Mouse (Mus musculus) MEL (cell line): ENCODE data around the gene Ssh2. TPM values are rescaled to one million over a fixed set of nuclear protein-coding genes. Genes with fewer than 3 reads are reported as not detected.
"Not testable (repeated sequence)": the region's sequence is repeated elsewhere in the genome, so short reads cannot be mapped to it uniquely, and the experiment has no call there.

Source experiments
- DNase-seq: peaks from one replicate; pipeline ENCODE4 v3.0.0; 2011; ENCODE audit warnings: low read depth, low spot score
- H3K27ac ChIP-seq: 2 replicates; pipeline ENCODE4 v1.5.1; 2012; ENCODE audit warnings: low read depth, mild to moderate bottlenecking, control low read depth, low read length, moderate library complexity; ENCODE audit not compliant: control insufficient read depth
- H3K27me3 ChIP-seq, 2 experiments: fragments of 150-350 bp in 1 of 2; sonication (generic) in 1 of 2; 2 replicates each; pipeline ENCODE4 v1.6.1; 2012; ENCODE audit warnings: low read length in 2 of 2, mild to moderate bottlenecking in 2 of 2, improper control_type of control experiment in 1 of 2, moderate library complexity in 1 of 2; ENCODE audit not compliant: insufficient read depth in 2 of 2, control insufficient read depth in 1 of 2
- H3K36me3 ChIP-seq, 2 experiments: 2 replicates each; pipeline ENCODE4 v1.6.1; 2012 to 2014; ENCODE audit warnings: low read length in 2 of 2, improper control_type of control experiment in 1 of 2, inconsistent platforms in 1 of 2, mild to moderate bottlenecking in 1 of 2; ENCODE audit not compliant: insufficient read depth in 2 of 2, control insufficient read depth in 1 of 2
- H3K4me1 ChIP-seq, 2 experiments: fragments of 150-350 bp in 1 of 2; sonication (generic) in 1 of 2; 2 replicates each; pipeline ENCODE4 v1.6.1; 2012; ENCODE audit warnings: low read length in 2 of 2, improper control_type of control experiment in 1 of 2, mild to moderate bottlenecking in 1 of 2; ENCODE audit not compliant: insufficient read depth in 2 of 2, control insufficient read depth in 1 of 2
- H3K4me3 ChIP-seq, 2 experiments: fragments of 150-350 bp in 1 of 2; sonication (generic) in 1 of 2; 2 replicates each; pipeline ENCODE4 v1.5.1; 2012; ENCODE audit warnings: low read depth in 2 of 2, low read length in 2 of 2, mild to moderate bottlenecking in 2 of 2, moderate library complexity in 2 of 2, control low read depth in 1 of 2, improper control_type of control experiment in 1 of 2; ENCODE audit not compliant: control insufficient read depth in 1 of 2, insufficient read depth in 1 of 2
- H3K79me2 ChIP-seq: 2 replicates; pipeline ENCODE4 v1.6.1; 2012; ENCODE audit warnings: mild to moderate bottlenecking, low read length, moderate library complexity; ENCODE audit not compliant: control insufficient read depth, poor library complexity, insufficient read depth
- H3K9ac ChIP-seq: 2 replicates; pipeline ENCODE4 v1.6.1; 2012; ENCODE audit warnings: low read depth, mild to moderate bottlenecking, control low read depth, low read length, moderate library complexity; ENCODE audit not compliant: control insufficient read depth, poor library complexity, severe bottlenecking
- H3K9me3 ChIP-seq: fragments of 150-350 bp; sonication (generic); replicated peaks from 2 replicates; pipeline ENCODE4 v1.6.1; 2012; ENCODE audit warnings: mild to moderate bottlenecking, low read length, improper control_type of control experiment, moderate library complexity; ENCODE audit not compliant: insufficient read depth
- CHD1 ChIP-seq: IDR thresholded peaks from 2 replicates; pipeline ENCODE4 v1.6.1; 2012; ENCODE audit warnings: low read depth, mild to moderate bottlenecking, inconsistent platforms, low read length, improper control_type of control experiment
- EP300 ChIP-seq, 2 experiments: IDR thresholded peaks; 2 replicates each; pipeline ENCODE4 v1.6.1; 2011; ENCODE audit warnings: improper control_type of control experiment in 2 of 2, low read length in 2 of 2, low read depth in 1 of 2, mild to moderate bottlenecking in 1 of 2
- ETS1 ChIP-seq: IDR thresholded peaks from 2 replicates; pipeline ENCODE4 v1.6.1; 2012; ENCODE audit warnings: low read depth, mild to moderate bottlenecking, inconsistent platforms, low read length, improper control_type of control experiment, moderate library complexity
- GATA1 ChIP-seq: IDR thresholded peaks from 2 replicates; pipeline ENCODE4 v1.6.1; 2011; ENCODE audit warnings: low read depth, low read length, improper control_type of control experiment
- KAT2A ChIP-seq: conservative IDR thresholded peaks from 2 replicates; pipeline ENCODE4 v1.6.1; 2012; ENCODE audit warnings: low read depth, low read length, improper control_type of control experiment, inconsistent platforms
- MAFK ChIP-seq: IDR thresholded peaks from 2 replicates; pipeline ENCODE4 v1.6.1; 2011; ENCODE audit warnings: low read depth, mild to moderate bottlenecking, low read length, improper control_type of control experiment, borderline replicate concordance
- MAX ChIP-seq: IDR thresholded peaks from 2 replicates; pipeline ENCODE4 v1.6.1; 2011; ENCODE audit warnings: low read length, improper control_type of control experiment
- POLR2A ChIP-seq, 2 experiments: IDR thresholded peaks; 2 replicates each; pipeline ENCODE4 v1.6.1; 2011 to 2012; ENCODE audit warnings: low read length in 2 of 2, mild to moderate bottlenecking in 2 of 2, control low read depth in 1 of 2, improper control_type of control experiment in 1 of 2, low read depth in 1 of 2, moderate library complexity in 1 of 2; ENCODE audit not compliant: control insufficient read depth in 1 of 2, insufficient read depth in 1 of 2, poor library complexity in 1 of 2
- POLR2AphosphoS2 ChIP-seq: IDR thresholded peaks from 2 replicates; pipeline ENCODE4 v1.6.1; 2011; ENCODE audit warnings: low read length, improper control_type of control experiment
- TCF12 ChIP-seq: IDR thresholded peaks from 2 replicates; pipeline ENCODE4 v1.6.1; 2014; ENCODE audit warnings: low read depth, mild to moderate bottlenecking, inconsistent platforms, low read length, improper control_type of control experiment, moderate library complexity
- ZMIZ1 ChIP-seq: IDR thresholded peaks from 2 replicates; pipeline ENCODE4 v1.6.1; 2012; ENCODE audit warnings: low read depth, mild to moderate bottlenecking, inconsistent platforms, low read length, improper control_type of control experiment, moderate library complexity
- polyA plus RNA-seq, 2 experiments: library from polyadenylated mRNA; stranded (reverse) in 1 of 2; unstranded in 1 of 2; fragments of >175 nt in 1 of 2; fragments of >200 nt in 1 of 2; gene quantifications; 2 replicates each; pipeline versions ENCODE4 v1.2.1 to v1.2.4; 2012; ENCODE audit warnings: low replicate concordance in 2 of 2, low read depth in 1 of 2; ENCODE audit not compliant: insufficient read length in 2 of 2, insufficient read depth in 1 of 2, missing spikeins in 1 of 2
- total RNA-seq: library from RNA; depleted of rRNA; stranded (reverse); fragments of 300-350 nt; gene quantifications from 2 replicates; pipeline ENCODE4 v1.2.3, GENCODE M21; 2012

Ssh2 gene
- total and polyA plus RNA-seq, 3 experiments, result 6.3 to 29.2 (median 16.5) TPM

DNA sequence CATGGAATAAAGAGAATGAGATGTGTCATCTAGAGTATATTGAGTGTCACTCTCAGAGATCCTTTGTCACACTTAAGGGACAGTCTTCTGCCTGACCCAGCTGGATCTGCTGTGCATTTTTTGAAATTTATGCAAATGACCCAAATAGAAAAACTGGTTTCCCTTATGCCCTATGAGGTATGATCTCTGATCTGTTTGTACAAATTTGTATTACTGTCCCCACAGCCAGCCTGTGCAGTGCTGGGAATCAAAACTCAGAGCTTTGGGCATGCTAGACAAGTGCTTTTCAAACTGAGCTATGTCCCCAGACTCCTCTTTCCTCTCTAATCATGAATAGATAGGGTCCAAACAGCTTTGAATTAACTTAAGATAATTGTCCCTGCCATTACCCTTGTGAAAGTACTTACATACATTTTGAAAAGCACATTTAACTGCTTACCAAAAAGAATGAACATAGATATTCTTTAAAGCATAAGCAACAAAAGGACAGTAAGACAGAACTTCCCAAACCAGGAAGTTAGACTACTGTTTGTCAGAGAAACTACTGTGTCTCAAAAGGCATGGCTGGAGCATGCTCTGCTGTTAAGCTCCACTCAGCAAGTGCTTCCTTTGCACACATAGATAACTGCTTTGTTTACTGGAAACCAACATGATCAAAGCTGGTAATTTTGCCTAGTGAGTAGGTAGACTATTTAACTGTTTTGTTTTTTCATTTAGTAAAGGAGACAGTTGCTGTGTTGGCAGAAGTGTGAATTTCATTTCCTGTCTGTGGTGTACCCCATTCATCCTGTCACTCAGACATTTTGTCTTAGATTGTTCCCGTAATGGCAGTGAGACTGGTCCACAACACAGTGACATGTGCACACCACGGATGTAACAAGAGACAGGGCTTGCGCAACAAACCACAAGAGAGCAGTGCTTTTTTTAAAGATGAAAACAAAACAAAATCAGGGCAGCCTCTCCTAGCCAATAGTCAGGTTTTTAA is 169.9 kb downstream of the Ssh2 start (continued):
- TF ChIP-seq POLR2A (IDR thresholded peaks at IDR 0.05; ENCODE audit: control insufficient read depth in 1 of 2, insufficient read depth in 1 of 2, low read depth in 1 of 2, low read length in 2 of 2, poor library complexity in 1 of 2) (no peak), POLR2AphosphoS2 (no peak), ZMIZ1 (no peak), KAT2A (no peak)

DNA sequence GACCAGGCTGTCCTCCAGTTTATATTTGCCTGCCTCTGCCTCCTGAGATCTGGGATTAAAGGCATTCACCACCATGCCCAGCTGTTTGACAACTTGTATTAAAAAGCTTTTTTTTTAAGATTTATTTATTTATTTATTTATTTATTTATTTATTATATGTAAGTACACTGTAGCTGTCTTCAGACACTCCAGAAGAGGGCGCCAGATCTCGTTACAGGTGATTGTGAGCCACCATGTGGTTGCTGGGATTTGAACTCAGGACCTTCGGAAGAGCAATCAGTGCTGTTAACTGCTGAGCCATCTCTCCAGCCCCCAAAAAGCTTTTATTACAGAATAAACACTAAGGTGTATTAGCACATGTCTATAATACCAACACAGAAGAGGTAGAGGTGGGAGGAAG is 172.1 kb downstream of the Ssh2 start:
- not testable (repeated sequence) for DNase-seq, H3K9ac ChIP-seq, H3K79me2 ChIP-seq, H3K4me3 ChIP-seq, H3K27ac ChIP-seq, H3K27me3 ChIP-seq, H3K9me3 ChIP-seq
- Histone ChIP-seq H3K4me1 (peaks cover 10 to 18% of the 10 kb centered on the region in 2 experiments; a peak in 3 of 4 replicates), H3K36me3 (peaks cover 0 to 10% of the 10 kb centered on the region in 2 experiments; a peak in 2 of 4 replicates)

DNA sequence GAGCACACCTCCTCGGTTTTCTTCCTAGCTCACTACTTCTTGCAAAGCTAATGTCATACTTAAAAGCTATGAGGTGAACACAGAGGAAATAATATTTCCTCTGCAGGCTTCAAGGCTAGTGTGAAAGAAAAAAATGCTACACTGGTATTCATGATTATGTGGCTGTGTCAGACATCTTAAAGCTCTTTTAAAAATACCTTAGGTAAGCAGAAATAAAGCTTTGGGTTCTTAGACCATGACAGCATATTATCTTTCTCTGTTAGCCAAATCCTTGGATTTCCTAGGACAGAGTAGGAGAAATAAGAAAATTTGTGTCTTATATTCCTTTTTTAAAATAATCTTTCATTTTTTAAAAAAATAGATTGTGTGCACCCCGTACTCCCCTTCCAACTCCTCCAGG is 179.5 kb downstream of the Ssh2 start:
- H3K4me1 ChIP-seq, result no peaks in the 10 kb centered on the region
- H3K27ac ChIP-seq, result no peak overlapping the region
- no peaks in the 10 kb centered on the region for H3K79me2 ChIP-seq
- no peak for TF ChIP-seq CHD1
- TF ChIP-seq MAFK, result peak; percentile 67; the same call in 1 of the 2 replicates
- H3K9me3 ChIP-seq, result no peaks in the 10 kb centered on the region
- H3K36me3 ChIP-seq, result peaks cover 0 to 2% of the 10 kb centered on the region in 2 experiments; a peak in 2 of 4 replicates
- no peak overlapping the region for H3K4me3 ChIP-seq
- H3K9ac ChIP-seq, result no peak overlapping the region
- no peak for DNase-seq
- no peaks in the 10 kb centered on the region for H3K27me3 ChIP-seq

DNA sequence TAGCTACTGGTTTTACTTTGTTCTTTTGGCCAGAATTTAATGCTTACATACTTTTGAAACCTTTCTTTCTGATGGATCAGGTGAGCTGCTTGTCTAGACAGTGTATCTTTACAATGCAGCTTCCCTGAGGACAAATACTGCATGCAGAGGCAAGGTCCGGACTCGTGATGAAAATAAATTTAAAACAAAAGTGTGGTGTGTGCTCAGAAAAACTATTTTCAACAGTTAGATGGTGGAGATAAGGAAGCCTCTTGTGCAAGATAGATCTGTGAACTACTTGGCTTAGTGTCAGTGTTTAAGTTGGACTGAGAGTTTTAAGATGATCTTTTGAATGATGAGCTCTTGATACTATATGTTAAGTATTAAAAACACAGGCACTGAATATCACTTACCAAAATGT is 186.4 kb downstream of the Ssh2 start:
- DNase-seq, result peak; percentile 26
- H3K36me3 ChIP-seq, result peaks cover 2 to 17% of the 10 kb centered on the region in 2 experiments
- no peak for TF ChIP-seq ZMIZ1
- no peak for TF ChIP-seq MAX
- no peak for TF ChIP-seq POLR2AphosphoS2
- TF ChIP-seq ETS1, result 0 out of 2 replicates have a peak, but pooled peaks have one; percentile 4
- peak; percentile 86 for TF ChIP-seq GATA1
- no peak for TF ChIP-seq CHD1
- TF ChIP-seq EP300 (IDR thresholded peaks at IDR 0.05; ENCODE audit: low read depth in 1 of 2, low read length in 2 of 2), result peak; percentile 48; a peak in 3 of 4 replicates
- TF ChIP-seq TCF12, result 0 out of 2 replicates have a peak, but pooled peaks have one; percentile 8
- H3K27me3 ChIP-seq, result no peaks in the 10 kb centered on the region
- no peak overlapping the region for H3K4me3 ChIP-seq
- peak overlapping the region; percentile 48; the same call in 1 of the 2 replicates for H3K27ac ChIP-seq
- H3K9me3 ChIP-seq, result no peaks in the 10 kb centered on the region
- 0 out of 2 replicates have a peak overlapping the region, but pooled peaks have one; percentile 1 for H3K9ac ChIP-seq
- no peaks in the 10 kb centered on the region for H3K79me2 ChIP-seq
- H3K4me1 ChIP-seq, result peaks cover 5 to 16% of the 10 kb centered on the region in 2 experiments
